Mouse (Mus musculus): ENCODE measurements at regions not wholly inside any gene's neighbourhood (a gene's known extent, or its start where the extent isn't known, plus 50 kb on each side); places are given as distances from the start of the nearest gene placed in this dataset.

GRCm38 (mm10) chr6:51744607-51745006 is 220.9 kb downstream of the Snx10 start:
- no peak for DNase-seq (ENCODE audit: low spot score in 2 of 2)

GRCm38 (mm10) chr6:51754239-51754681 is 230.6 kb downstream of the Snx10 start:
- DNase-seq (ENCODE audit: low spot score in 2 of 2) = no peak

- DNase-seq (ENCODE audit: low spot score in 2 of 2) = no peak
Observed at GRCm38 (mm10) chr6:51757131-51757530, 233.4 kb downstream of the Snx10 start.

- DNase-seq (ENCODE audit: low spot score in 2 of 2) = no peak
Observed at GRCm38 (mm10) chr6:51757746-51758145, 234.0 kb downstream of the Snx10 start.

- DNase-seq (ENCODE audit: low spot score in 2 of 2) = no peak
Observed at GRCm38 (mm10) chr6:51758781-51759180, 235.1 kb downstream of the Snx10 start.

- peak in 1 of 2 experiments; percentile 18 for DNase-seq (ENCODE audit: low spot score in 2 of 2)
Observed at GRCm38 (mm10) chr6:51760372-51760771, 236.7 kb downstream of the Snx10 start.

- DNase-seq (ENCODE audit: low spot score in 2 of 2) = no peak
Observed at GRCm38 (mm10) chr6:51761506-51761905, 237.8 kb downstream of the Snx10 start.

GRCm38 (mm10) chr6:51766482-51766881 is 242.8 kb downstream of the Snx10 start:
- peak in 1 of 2 experiments; percentile 10 for DNase-seq (ENCODE audit: low spot score in 2 of 2)

- DNase-seq (ENCODE audit: low spot score in 2 of 2) = peak; percentile 21 to 49
Observed at GRCm38 (mm10) chr6:51767582-51768341, 244.1 kb downstream of the Snx10 start.

- no peak for DNase-seq (ENCODE audit: low spot score in 2 of 2)
Observed at GRCm38 (mm10) chr6:51771001-51771400, 241.3 kb downstream of the Skap2 start.

- DNase-seq (ENCODE audit: low spot score in 2 of 2) = no peak
Observed at GRCm38 (mm10) chr6:51771424-51771823, 240.9 kb downstream of the Skap2 start.

- DNase-seq (ENCODE audit: low spot score in 2 of 2) = peak in 1 of 2 experiments; percentile 19
Observed at GRCm38 (mm10) chr6:51774771-51775170, 237.6 kb downstream of the Skap2 start.

- DNase-seq (ENCODE audit: low spot score in 2 of 2) = peak in 1 of 2 experiments; percentile 2
Observed at GRCm38 (mm10) chr6:51785615-51786014, 226.7 kb downstream of the Skap2 start.

GRCm38 (mm10) chr6:51786836-51787235 is 225.5 kb downstream of the Skap2 start:
- DNase-seq (ENCODE audit: low spot score in 2 of 2) = no peak

- peak in 1 of 2 experiments; percentile 1 for DNase-seq (ENCODE audit: low spot score in 2 of 2)
Observed at GRCm38 (mm10) chr6:51788156-51788555, 224.2 kb downstream of the Skap2 start.

- no peak for DNase-seq (ENCODE audit: low spot score in 2 of 2)
Observed at GRCm38 (mm10) chr6:51790293-51790692, 222.1 kb downstream of the Skap2 start.

GRCm38 (mm10) chr6:51790693-51791092 is 221.7 kb downstream of the Skap2 start:
- no peak for DNase-seq (ENCODE audit: low spot score in 2 of 2)

- peak; percentile 48 to 64 for DNase-seq (ENCODE audit: low spot score in 2 of 2)
Observed at GRCm38 (mm10) chr6:51795300-51795699, 217.0 kb downstream of the Skap2 start.

GRCm38 (mm10) chr6:51798577-51799240 is 213.6 kb downstream of the Skap2 start:
- peak; percentile 26 to 48 for DNase-seq (ENCODE audit: low spot score in 2 of 2)

- no peak for DNase-seq (ENCODE audit: low spot score in 2 of 2)
Observed at GRCm38 (mm10) chr6:51805656-51806055, 206.7 kb downstream of the Skap2 start.
